ENCODE assay signal across 17 mouse cellular contexts in the genomic region with DNA sequence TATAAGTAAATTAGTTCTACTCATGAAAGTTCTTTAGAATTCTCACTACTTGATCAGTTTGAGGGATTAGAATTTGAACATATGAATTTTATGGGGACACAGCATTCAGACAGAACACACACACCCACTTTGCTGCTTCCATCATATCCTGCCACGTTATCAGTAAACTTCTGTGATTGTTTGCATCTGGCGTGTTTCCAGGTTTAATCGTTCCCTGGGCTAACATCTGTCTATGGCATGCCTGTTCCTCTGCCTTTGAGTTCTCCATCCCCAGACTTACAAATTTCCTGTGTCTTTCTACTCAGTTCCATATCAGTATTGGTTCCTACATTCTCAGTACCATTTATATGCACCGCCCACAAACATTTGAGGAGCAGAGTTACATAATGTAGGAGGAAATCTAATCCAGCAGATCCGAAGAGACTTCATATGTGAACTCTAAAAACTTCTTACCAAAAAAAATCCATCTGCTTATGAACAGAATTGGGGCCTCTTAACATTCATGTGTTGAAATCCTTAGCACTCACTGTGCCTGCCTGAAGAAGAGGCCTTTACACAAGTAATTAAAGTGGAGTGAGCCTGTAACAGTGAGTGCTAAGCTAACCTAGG. TPM values are rescaled to one million over a fixed set of nuclear protein-coding genes. Genes with fewer than 3 reads are reported as not detected.
A peak's percentile ranks its signal among the peaks of the same experiment; 100 is the strongest.
DNase-seq lines count a peak whose midpoint lies in the region; ATAC-seq lines count a peak whose summit lies in the region.
"Had no signal": no experiment of that assay in that cellular context is flagged by ENCODE, and none has a peak within 500 bp of the region (broad histone marks: within the 10 kb centered on the region; RNA-seq: fewer than 3 reads in every experiment).

No protein-coding gene starts in this region.

- no peak overlapping the region for H3K4me3 ChIP-seq in liver, embryonic 12.5 days
- no peak overlapping the region for H3K4me3 ChIP-seq in kidney, embryonic 16.5 days (ENCODE audit: low read length)
- H3K4me3 ChIP-seq: hindbrain, embryonic 10.5 days; intestine, embryonic 15.5 days; midbrain, embryonic 13.5 days had no signal

- H3K9ac ChIP-seq in liver, embryonic 12.5 days = no peak overlapping the region; the same call in 1 of the 2 replicates
- H3K9ac ChIP-seq in kidney, embryonic 16.5 days (replicated peaks; ENCODE audit: low read length) = no peak overlapping the region
- H3K9ac ChIP-seq: intestine, embryonic 15.5 days; midbrain, embryonic 13.5 days had no signal

- 35% methylated on average over 5 of the region's 5 CpGs for WGBS in liver, embryonic 12.5 days (ENCODE audit: insufficient replicate concordance)
- 69% methylated on average over 5 of the region's 5 CpGs for WGBS in kidney, embryonic 16.5 days

- H3K27ac ChIP-seq in liver, embryonic 12.5 days = peak overlapping the region; percentile 93
- H3K27ac ChIP-seq in kidney, embryonic 16.5 days (ENCODE audit: low read length) = no peak overlapping the region
- H3K27ac ChIP-seq: hindbrain, embryonic 10.5 days; intestine, embryonic 15.5 days; midbrain, embryonic 13.5 days; stomach, postnatal 0 days had no signal

- intact Hi-C loops in left cerebral cortex, postnatal 4 days (cut with DNase I) = no loop called here

- H3K36me3 ChIP-seq in liver, embryonic 12.5 days = no peaks in the 10 kb centered on the region
- no peaks in the 10 kb centered on the region for H3K36me3 ChIP-seq in kidney, embryonic 16.5 days (ENCODE audit: insufficient read depth, low read length)
- H3K36me3 ChIP-seq: G1E; hindbrain, embryonic 10.5 days; intestine, embryonic 15.5 days; midbrain, embryonic 13.5 days had no signal

- H3K9me3 ChIP-seq in liver, embryonic 12.5 days (replicated peaks) = no peaks in the 10 kb centered on the region
- no peaks in the 10 kb centered on the region for H3K9me3 ChIP-seq in kidney, embryonic 16.5 days (ENCODE audit: low read length)
- H3K9me3 ChIP-seq: G1E; hindbrain, embryonic 10.5 days; intestine, embryonic 15.5 days; midbrain, embryonic 13.5 days had no signal

- peak; percentile 55 for DNase-seq in left cerebral cortex, adult 11 months (ENCODE audit: low spot score)
- no peak for DNase-seq in left cerebral cortex, postnatal 4 days
- peak; percentile 44 for DNase-seq in c-Kit-negative CD71-positive TER-119-positive erythroid progenitor cells, embryonic 14.5 days (ENCODE audit: low read depth, low spot score)
- peak; percentile 70 for DNase-seq in lung, postnatal 36 days
- DNase-seq in urinary bladder, adult 18-20 months (ENCODE audit: low spot score in 2 of 2) = no peak
- DNase-seq: adrenal gland, postnatal 25 days; cerebellum, adult 11 months; cerebellum, postnatal 36 days; kidney, postnatal 14 days; thymus, postnatal 4 days had no signal

- H3K4me2 ChIP-seq in liver, embryonic 12.5 days = no peak overlapping the region
- H3K4me2 ChIP-seq in kidney, embryonic 16.5 days (replicated peaks; ENCODE audit: low read depth, low read length) = no peak overlapping the region
- H3K4me2 ChIP-seq: intestine, embryonic 15.5 days; midbrain, embryonic 13.5 days had no signal

- H3K27me3 ChIP-seq in liver, embryonic 12.5 days (replicated peaks) = no peaks in the 10 kb centered on the region
- H3K27me3 ChIP-seq in kidney, embryonic 16.5 days (ENCODE audit: insufficient read depth, low read length) = no peaks in the 10 kb centered on the region
- H3K27me3 ChIP-seq: intestine, embryonic 15.5 days had no signal

- peaks cover 38% of the 10 kb centered on the region for H3K4me1 ChIP-seq in liver, embryonic 12.5 days
- no peaks in the 10 kb centered on the region for H3K4me1 ChIP-seq in kidney, embryonic 16.5 days (ENCODE audit: insufficient read depth, low read length)
- H3K4me1 ChIP-seq: hindbrain, embryonic 10.5 days; intestine, embryonic 15.5 days; midbrain, embryonic 13.5 days had no signal

- ATAC-seq in liver, embryonic 12.5 days = peak; percentile 33
- no peak for ATAC-seq in kidney, embryonic 16.5 days (ENCODE audit: low FRiP score, low TSS enrichment)
- ATAC-seq: intestine, embryonic 15.5 days; midbrain, embryonic 13.5 days had no signal

RNA-seq across cellular contexts. Expression of a gene that starts 7.2 kb away (rescaled TPM):
- 100 to 1,000 TPM; 448 to 466 TPM for total RNA-seq in left cerebral cortex, postnatal 4 days (2021)
- polyA plus RNA-seq in liver, embryonic 12.5 days (2016; fragmentation: Nextera tagmentation; extraction: Ambion mirVana) = 46.9 and 48.9 TPM in 2 replicates
- polyA plus RNA-seq in kidney, embryonic 16.5 days (2015; fragmentation: Nextera tagmentation; extraction: Ambion mirVana) = 164 and 182 TPM in 2 replicates

Comparison
In these comparisons a context has a peak if more than half of its experiments do, and no peak if none do; other contexts are left out.
1. DNase-seq: peak in left cerebral cortex, adult 11 months (single experiment), c-Kit-negative CD71-positive TER-119-positive erythroid progenitor cells, embryonic 14.5 days (single experiment) and lung, postnatal 36 days (single experiment); none in left cerebral cortex, postnatal 4 days (single experiment) and urinary bladder, adult 18-20 months (0 of 2).